Mouse (Mus musculus) megakaryocyte, embryonic 14.5 days (primary cell): ENCODE data around the gene Itgb7.

Experiments
- FLI1 ChIP-seq: IDR thresholded peaks from 2 replicates; pipeline ENCODE4 v1.6.1; 2012; ENCODE audit warnings: low read length, inconsistent platforms, mixed read lengths
- GATA1 ChIP-seq: IDR thresholded peaks from 3 replicates; pipeline ENCODE4 v1.6.1; 2012; ENCODE audit warnings: mixed read lengths, low read length, inconsistent platforms, borderline replicate concordance

GRCm38 (mm10) chr15:102205779-102206178 lies 26.0 kb downstream of the Itgb7 start:
- TF ChIP-seq GATA1, result no peak
- TF ChIP-seq FLI1, result no peak
